Mouse (Mus musculus): ENCODE measurements at regions not wholly inside any gene's neighbourhood (a gene's known extent, or its start where the extent isn't known, plus 50 kb on each side); places are given as distances from the start of the nearest gene placed in this dataset.

- DNase-seq = no peak
These were observed 263.5 kb downstream of the Tecrl start for GRCm38 (mm10) chr5:83091483-83091882.

DNA sequence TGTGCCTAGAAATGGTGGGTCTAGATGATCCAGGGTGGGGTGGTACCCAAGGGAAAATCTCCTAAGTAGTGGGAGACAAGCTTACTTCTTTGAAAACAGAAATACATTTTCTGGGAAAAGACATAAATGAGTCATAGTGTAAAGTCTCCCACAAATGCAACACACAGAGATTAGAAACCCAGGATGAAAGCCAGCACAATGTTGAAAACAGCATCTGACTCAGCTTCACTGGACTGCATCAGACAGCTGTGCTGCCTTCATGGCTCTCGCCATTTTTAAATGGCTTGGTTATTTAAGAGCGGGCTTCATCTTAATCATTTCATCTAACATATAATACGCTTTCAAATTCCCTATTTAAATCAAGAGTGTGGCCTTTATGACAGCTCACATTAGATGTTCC, 300.2 kb downstream of the Tecrl start:
- no peak for DNase-seq

DNA sequence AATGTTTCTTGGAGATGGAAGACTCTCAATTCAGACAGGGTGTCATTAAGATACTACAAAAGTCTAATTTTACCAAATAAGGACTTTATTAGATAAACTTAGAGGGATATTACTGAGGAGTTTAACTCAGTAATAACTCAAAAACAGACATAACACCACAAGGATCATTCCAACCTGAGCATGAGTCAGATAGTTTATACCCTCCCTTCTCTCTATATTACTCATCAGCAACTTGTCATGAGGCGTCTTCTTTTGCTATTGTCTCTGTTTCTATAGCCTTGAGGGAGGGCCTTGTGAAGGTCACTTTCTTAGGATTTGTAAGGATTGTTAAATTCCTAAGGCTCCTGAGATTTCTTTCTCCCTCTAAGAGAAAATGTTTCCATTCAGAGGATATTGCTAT, 307.8 kb downstream of the Tecrl start:
- no peak for DNase-seq

- DNase-seq = no peak
These were observed 325.3 kb downstream of the Tecrl start for GRCm38 (mm10) chr5:83029703-83030102.

DNA sequence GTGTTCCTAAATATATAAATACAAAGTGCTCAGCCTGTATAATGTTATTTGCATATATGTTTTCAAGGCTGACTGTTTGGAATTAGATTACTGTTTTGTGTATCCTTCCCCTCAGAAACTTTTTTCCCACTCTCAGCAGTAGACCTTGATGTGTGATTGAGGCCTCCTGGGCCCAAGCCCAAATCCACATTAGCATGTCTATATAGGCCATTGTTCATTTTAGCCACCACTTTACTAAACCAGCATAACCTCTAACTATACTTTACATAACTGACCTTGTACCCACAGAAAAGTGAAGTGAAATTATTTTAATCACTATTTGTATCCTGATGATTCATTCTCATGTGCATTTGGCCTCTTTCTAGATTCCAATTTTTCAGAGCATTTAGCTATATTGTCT, 349.0 kb downstream of the Tecrl start:
- no peak for DNase-seq

DNA sequence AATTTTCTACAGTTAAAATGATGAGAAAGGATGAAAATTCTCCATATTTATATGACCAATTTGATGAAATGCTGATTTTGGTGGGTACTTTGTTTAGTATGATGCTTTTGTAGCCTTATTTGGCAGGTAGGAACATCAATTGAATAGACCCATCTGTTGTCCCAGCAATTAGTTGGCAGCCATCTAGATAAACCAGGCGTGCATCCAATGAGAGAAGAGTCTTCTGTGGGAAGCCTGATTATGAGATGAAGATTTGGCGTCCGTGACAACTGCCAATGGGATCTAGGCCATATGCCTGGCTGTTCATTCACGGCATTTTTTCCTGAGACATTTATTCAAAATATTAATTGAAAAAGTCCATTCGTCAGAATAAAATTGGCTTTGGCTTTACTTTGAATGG, 365.9 kb downstream of the Tecrl start:
- no peak for DNase-seq

DNA sequence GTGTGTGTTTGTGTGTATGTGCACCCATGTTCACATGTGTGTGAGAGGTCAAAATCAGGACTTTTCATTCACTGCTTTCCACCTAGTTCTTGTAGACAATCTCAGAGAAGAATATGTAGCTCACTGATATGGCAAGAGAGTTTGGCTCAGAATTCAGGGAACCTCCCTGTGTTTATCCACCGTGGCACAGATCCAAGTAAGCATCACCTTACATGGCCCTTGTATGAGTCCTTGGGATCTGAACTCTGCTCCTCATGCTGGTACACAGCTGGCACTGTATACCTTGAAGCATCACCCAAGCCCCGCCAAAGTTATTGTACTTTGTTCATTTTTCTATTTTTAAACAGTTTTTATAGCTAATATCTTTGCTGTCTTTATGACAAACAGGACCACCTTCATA, 385.7 kb downstream of the Tecrl start:
- DNase-seq = no peak

DNA sequence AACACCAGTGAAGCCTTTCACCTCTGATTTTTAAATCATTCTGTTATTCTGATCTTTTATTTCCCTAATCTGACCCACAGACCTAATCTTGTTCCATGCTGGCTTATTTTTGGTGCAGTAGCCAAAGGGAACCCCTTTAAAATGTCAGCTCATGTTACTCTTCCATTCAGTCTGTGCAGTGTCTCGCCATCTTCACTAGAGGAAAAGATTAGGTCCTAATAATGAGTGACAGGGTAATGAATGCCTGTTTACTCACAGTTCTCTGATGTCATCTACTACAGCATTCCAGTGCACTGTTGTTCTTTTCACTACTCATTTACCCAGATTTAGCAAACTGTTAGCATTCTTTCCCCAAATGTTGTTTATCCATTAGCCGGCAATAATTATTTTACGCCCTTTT, 388.2 kb downstream of the Tecrl start:
- no peak for DNase-seq

DNA sequence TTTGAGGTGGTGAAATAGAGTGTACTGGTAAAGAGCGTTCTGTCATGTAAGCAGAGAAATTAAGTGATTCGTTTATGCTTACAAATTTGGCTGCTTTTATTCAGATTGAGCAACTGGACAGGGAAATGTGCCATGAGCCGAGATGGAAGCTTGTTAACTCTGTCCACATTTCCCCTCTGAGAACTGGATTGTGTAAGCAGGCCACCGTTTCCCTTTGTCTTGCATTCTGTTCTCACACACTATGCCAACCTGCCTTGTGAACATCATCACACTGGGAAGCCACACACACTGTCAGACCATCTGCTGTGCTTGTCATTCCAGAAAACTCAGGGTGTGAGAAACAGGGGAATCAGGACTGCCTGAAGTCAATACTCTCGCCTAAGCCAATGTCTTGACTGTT, 388.8 kb downstream of the Tecrl start:
- DNase-seq = peak; percentile 17 to 21

DNA sequence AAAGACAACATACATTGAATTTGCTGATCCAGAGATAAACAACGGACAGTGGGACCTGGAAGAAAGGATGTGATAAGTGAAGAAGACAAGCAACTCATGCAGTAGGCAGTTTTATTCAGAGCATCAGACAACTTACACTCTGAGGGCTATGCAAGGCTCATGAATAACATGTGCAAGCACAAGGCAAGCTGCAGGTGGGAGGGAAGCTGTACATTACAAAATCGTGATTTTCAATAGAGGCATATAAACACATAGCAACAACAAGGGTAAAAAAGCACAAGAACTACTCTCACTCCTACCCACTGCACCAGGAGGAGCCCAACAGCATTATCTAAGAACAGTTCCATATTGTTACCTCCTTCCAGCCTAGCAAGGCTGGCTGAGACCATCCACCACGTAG, 390.5 kb downstream of the Tecrl start:
- no peak for DNase-seq

DNA sequence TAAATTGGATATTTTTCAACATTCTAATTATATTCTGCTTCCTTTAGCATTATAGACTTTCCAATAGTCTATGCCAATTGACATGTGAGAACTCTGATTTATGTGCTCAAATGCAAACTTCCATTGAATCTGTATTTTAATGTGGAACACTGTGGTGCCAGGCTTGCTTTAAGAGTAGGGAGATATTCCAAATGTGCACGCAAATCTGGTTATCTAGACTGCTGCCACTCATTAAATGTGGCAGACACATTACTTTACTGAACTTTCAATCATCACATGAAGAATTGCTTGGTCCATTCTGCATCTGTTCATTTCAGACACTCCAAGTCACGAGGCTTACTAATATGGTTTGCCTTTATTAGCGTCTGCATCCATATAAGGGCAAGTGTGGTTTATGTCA, 399.0 kb downstream of the Tecrl start:
- no peak for DNase-seq

DNA sequence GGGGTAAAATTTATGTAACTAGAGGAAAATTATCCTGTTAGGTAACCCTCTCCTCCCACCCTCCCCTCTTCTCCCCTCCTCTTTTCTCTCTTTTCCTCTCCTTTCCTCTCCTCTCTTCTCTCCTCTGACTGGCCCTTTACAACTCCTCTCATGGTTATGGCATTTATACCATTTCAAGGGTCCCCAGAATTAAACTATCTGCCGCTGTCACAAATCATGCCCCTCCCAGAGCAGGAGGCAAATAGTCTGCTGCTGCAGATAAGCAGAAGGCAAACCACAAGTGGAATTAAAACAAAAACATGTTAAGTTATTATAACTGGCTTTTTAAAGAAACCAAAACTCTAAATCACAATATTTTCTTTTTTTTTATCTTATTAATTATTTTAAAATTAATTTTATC, 407.9 kb downstream of the Tecrl start:
- DNase-seq = no peak

DNA sequence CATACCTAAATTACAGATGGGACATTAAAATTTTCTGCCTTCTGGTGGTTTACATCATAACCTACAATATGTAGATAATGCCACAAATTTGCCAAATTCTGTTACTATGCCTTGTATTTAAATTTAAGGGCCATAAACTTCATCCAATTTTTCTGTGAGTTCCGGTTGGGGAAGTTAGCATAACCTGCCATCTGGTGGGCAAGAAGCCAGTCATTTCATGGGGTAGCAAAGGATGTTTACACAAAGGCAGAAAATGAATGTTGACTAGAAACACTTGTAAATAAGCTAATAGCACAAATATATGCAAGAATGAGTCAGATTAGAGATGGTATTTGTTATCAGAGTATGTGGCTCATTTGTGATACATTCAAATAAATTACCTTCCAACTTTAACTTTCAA, 415.2 kb downstream of the Tecrl start:
- DNase-seq = no peak

DNA sequence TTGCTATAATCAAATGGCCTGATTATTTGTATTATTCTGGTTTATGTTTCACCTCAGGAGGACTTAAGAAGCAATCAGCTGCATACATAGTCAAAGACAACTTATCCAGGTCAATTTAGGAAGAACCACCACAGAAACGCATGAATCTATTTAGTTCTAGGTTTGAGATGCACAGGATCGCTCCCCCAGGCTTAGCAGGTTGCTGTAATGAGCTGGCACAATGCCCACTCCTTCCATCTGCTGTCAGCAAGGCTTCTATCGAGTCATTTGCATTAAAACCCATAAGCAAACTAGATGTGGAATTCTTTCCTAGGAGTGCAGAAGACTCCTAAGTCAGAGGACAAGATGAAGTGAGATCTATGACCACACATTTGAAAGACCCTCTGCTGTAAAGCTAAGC, 455.6 kb downstream of the Tecrl start:
- no peak for DNase-seq

GRCm38 (mm10) chr5:82898912-82899311, 456.1 kb downstream of the Tecrl start:
- no peak for DNase-seq

DNA sequence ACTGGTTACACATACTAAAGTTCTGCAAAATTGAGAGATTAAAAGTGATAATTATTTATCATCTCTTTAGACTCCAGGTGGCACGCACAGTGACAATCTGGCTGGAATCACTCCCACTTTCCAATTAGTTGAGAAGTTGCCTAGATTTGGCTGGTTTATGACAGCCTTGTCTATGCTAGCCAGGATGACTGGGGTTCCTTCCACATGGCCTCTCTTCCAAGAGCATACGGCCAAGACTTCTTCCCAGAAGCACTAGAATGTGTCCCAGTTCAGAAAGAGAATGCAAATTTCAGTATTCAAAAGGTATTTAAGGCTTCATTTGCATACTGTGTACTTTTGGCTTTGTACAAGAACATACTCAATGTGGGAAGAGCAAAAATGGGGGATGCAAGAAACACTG, 456.6 kb downstream of the Tecrl start:
- DNase-seq = no peak

- DNase-seq = no peak
These were observed 485.7 kb downstream of the Tecrl start for GRCm38 (mm10) chr5:82869264-82869663.

DNA sequence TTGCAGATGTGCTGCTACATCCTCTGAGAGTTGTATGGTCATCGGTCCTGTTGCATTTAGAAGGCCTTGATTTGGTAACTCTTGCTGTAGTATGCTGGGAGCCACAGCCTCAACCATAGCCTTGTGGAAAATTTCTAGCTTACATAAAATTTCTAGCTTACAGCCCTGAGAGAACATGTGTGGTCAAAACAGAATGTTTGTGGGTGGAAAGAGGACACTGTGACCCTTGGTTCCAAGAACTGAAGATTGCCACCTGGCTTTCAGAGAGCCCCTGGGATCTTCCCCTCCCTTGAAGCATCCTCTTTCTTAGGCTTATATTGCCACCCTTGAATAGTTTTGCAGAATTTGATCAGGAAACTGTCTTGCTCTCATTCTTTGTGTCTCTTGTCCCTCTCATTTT, 490.6 kb downstream of the Tecrl start:
- DNase-seq = no peak

DNA sequence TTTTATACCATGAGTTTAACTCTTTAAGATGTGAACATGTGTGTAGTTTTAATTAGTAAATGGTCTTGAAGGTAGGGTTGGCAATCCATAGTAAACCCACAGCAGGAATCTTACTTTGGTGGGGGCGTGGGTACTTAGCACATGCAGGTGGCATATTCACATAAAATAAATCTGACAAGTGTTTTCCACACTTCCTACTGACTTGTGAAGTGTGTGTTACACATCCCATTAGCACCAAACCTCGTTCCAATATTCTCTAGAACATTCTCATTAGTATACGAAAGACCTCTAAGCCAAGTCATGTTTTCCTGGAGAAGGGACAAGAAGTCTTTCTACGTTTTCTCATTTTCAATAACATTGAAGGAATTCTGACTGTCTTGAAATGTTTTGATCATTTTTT, 529.7 kb downstream of the Tecrl start:
- DNase-seq = no peak

GRCm38 (mm10) chr5:82793197-82793596, 561.8 kb downstream of the Tecrl start:
- no peak for DNase-seq

Data from lung, postnatal 4 days (tissue).